Mouse (Mus musculus) lung, postnatal 0 days (tissue): ENCODE data around the gene Dctpp1. TPM values are rescaled to one million over a fixed set of nuclear protein-coding genes. Genes with fewer than 3 reads are reported as not detected.

Experiments used
- ATAC-seq: fragments of 200-750 bp; cut with Nextera tagmentation; 2 replicates; pipeline ENCODE4 v1.8.0; 2017; ENCODE audit warnings: moderate library complexity
- DNase-seq: peaks from one replicate; pipeline ENCODE4 v3.0.0-alpha.2; 2016; ENCODE audit warnings: low spot score
- H3K27ac ChIP-seq: fragments of 300-500 bp; sonication (generic); 2 replicates; pipeline ENCODE4 v1.5.1; 2014; ENCODE audit warnings: antibody characterized with exemption, mild to moderate bottlenecking, low read length, mixed read lengths
- H3K27me3 ChIP-seq: fragments of 300-500 bp; sonication (generic); replicated peaks from 2 replicates; pipeline ENCODE4 v1.6.1; 2014; ENCODE audit warnings: low read length, mixed read lengths; ENCODE audit not compliant: insufficient read depth
- H3K36me3 ChIP-seq: fragments of 300-500 bp; sonication (generic); 2 replicates; pipeline ENCODE4 v1.6.1; 2014; ENCODE audit warnings: low read length, mixed read lengths; ENCODE audit not compliant: insufficient read depth
- H3K4me1 ChIP-seq: fragments of 300-500 bp; sonication (generic); 2 replicates; pipeline ENCODE4 v1.6.1; 2014; ENCODE audit warnings: antibody characterized with exemption, low read depth, low read length, mixed read lengths; ENCODE audit not compliant: insufficient read depth
- H3K4me2 ChIP-seq: fragments of 300-500 bp; sonication (generic); replicated peaks from 2 replicates; pipeline ENCODE4 v1.6.1; 2014; ENCODE audit warnings: low read depth, mild to moderate bottlenecking, low read length, moderate library complexity, mixed read lengths
- H3K4me3 ChIP-seq: fragments of 300-500 bp; sonication (generic); 2 replicates; pipeline ENCODE4 v1.5.1; 2014; ENCODE audit warnings: low read depth, low read length
- H3K9ac ChIP-seq: fragments of 300-500 bp; sonication (generic); replicated peaks from 2 replicates; pipeline ENCODE4 v1.6.1; 2014; ENCODE audit warnings: low read depth, mild to moderate bottlenecking
- H3K9me3 ChIP-seq: fragments of 300-500 bp; sonication (generic); 2 replicates; pipeline ENCODE4 v1.6.1; 2016; ENCODE audit warnings: low read length, mixed read lengths
- CTCF ChIP-seq: IDR thresholded peaks from 2 replicates; pipeline ENCODE4 v1.5.1; 2016; ENCODE audit warnings: antibody characterized with exemption, mild to moderate bottlenecking
- EP300 ChIP-seq: IDR thresholded peaks from 2 replicates; pipeline ENCODE4 v1.6.1; 2016; ENCODE audit warnings: antibody characterized with exemption, mild to moderate bottlenecking, control low read depth
- WGBS: fragments of 180-500 bp; shearing (Covaris S2); extraction: QIAGEN DNeasy Blood & Tissue Kit; methylation state at CpG from one replicate; pipeline ENCODE4 v1.1.7; 2014; 5-methylcytosine and 5-hydroxymethylcytosine counted together
- polyA plus RNA-seq: library from polyadenylated mRNA; unstranded; fragments of >200 nt; fragmentation: Nextera tagmentation; extraction: Ambion mirVana; gene quantifications from 2 replicates; pipeline ENCODE4 v1.2.1, GENCODE M21; 2015

Dctpp1 gene
- polyA plus RNA-seq, 1 experiment from 2014 or later: 36.4 TPM

GRCm38 (mm10) chr7:127271093-127271492 lies 10.6 kb upstream of the Dctpp1 start:
- H3K27ac ChIP-seq: no peak overlapping the region
- H3K27me3 ChIP-seq: no peaks in the 10 kb centered on the region
- WGBS: 94% methylated on average over 4 of the region's 4 CpGs
- no peaks in the 10 kb centered on the region for H3K36me3 ChIP-seq
- DNase-seq: no peak
- H3K4me2 ChIP-seq: no peak overlapping the region
- peaks cover 8% of the 10 kb centered on the region for H3K4me1 ChIP-seq
- no peak overlapping the region for H3K4me3 ChIP-seq
- no peak overlapping the region for H3K9ac ChIP-seq
- no peak for ATAC-seq
- H3K9me3 ChIP-seq: no peaks in the 10 kb centered on the region
- TF ChIP-seq EP300: no peak
- no peak for TF ChIP-seq CTCF

- no peak overlapping the region for H3K27ac ChIP-seq
- H3K4me3 ChIP-seq: no peak overlapping the region
- 83% methylated on average over 5 of the region's 5 CpGs for WGBS
- DNase-seq: no peak
- TF ChIP-seq CTCF (no peak), EP300 (no peak)
- ATAC-seq: no peak
- no peaks in the 10 kb centered on the region for H3K9me3 ChIP-seq
- H3K4me2 ChIP-seq: no peak overlapping the region
- peaks cover 8% of the 10 kb centered on the region for H3K4me1 ChIP-seq
- no peaks in the 10 kb centered on the region for H3K36me3 ChIP-seq
- H3K9ac ChIP-seq: no peak overlapping the region
- no peaks in the 10 kb centered on the region for H3K27me3 ChIP-seq
These were observed 10.2 kb upstream of the Dctpp1 start for GRCm38 (mm10) chr7:127270666-127271065.

- ATAC-seq: no peak
These were observed 9.7 kb upstream of the Dctpp1 start for GRCm38 (mm10) chr7:127270256-127270655.

GRCm38 (mm10) chr7:127263526-127263925 lies 3.0 kb upstream of the Dctpp1 start:
- no peaks in the 10 kb centered on the region for H3K27me3 ChIP-seq
- H3K9ac ChIP-seq: no peak overlapping the region
- H3K4me2 ChIP-seq: no peak overlapping the region
- no peak for TF ChIP-seq EP300
- no peak for TF ChIP-seq CTCF
- ATAC-seq: no peak
- DNase-seq: no peak
- no peak overlapping the region for H3K4me3 ChIP-seq
- no peaks in the 10 kb centered on the region for H3K9me3 ChIP-seq
- peaks cover 3% of the 10 kb centered on the region; the same call in 1 of the 2 replicates for H3K4me1 ChIP-seq
- no peaks in the 10 kb centered on the region for H3K36me3 ChIP-seq
- H3K27ac ChIP-seq: no peak overlapping the region
- 90% methylated on average over 3 of the region's 3 CpGs for WGBS

More at GRCm38 (mm10) chr7:127270256-127270655, 9.7 kb upstream of the Dctpp1 start:
- Histone ChIP-seq H3K4me3 (no peak overlapping the region), H3K4me2 (no peak overlapping the region), H3K27ac (no peak overlapping the region), H3K9me3 (no peaks in the 10 kb centered on the region), H3K9ac (no peak overlapping the region), H3K27me3 (no peaks in the 10 kb centered on the region), H3K36me3 (no peaks in the 10 kb centered on the region), H3K4me1 (peaks cover 8% of the 10 kb centered on the region)
- peak; percentile 62 for DNase-seq
- TF ChIP-seq CTCF: no peak
- WGBS: 72% methylated on average over 2 of the region's 2 CpGs

GRCm38 (mm10) chr7:127262218-127262961 lies 1.9 kb upstream of the Dctpp1 start:
- TF ChIP-seq EP300 (no peak), CTCF (no peak)
- Histone ChIP-seq H3K4me3 (no peak overlapping the region), H3K27ac (no peak overlapping the region; the same call in 1 of the 2 replicates), H3K4me2 (no peak overlapping the region), H3K36me3 (no peaks in the 10 kb centered on the region), H3K9ac (no peak overlapping the region), H3K27me3 (no peaks in the 10 kb centered on the region), H3K9me3 (no peaks in the 10 kb centered on the region), H3K4me1 (peaks cover 3% of the 10 kb centered on the region; the same call in 1 of the 2 replicates)
- ATAC-seq (no peak), DNase-seq (peak; percentile 47)
- WGBS: 56% methylated on average over 10 of the region's 10 CpGs

GRCm38 (mm10) chr7:127259186-127259905 lies 1.2 kb downstream of the Dctpp1 start:
- Histone ChIP-seq H3K9ac (no peak overlapping the region), H3K4me1 (peaks cover 7% of the 10 kb centered on the region; the same call in 1 of the 2 replicates), H3K36me3 (no peaks in the 10 kb centered on the region), H3K27ac (no peak overlapping the region), H3K9me3 (no peaks in the 10 kb centered on the region), H3K27me3 (no peaks in the 10 kb centered on the region), H3K4me2 (no peak overlapping the region), H3K4me3 (no peak overlapping the region)
- WGBS: 69% methylated on average over 8 of the region's 8 CpGs
- ATAC-seq (no peak), DNase-seq (no peak)
- TF ChIP-seq EP300 (no peak), CTCF (peak; percentile 17; the same call in 1 of the 2 replicates)
